Mouse (Mus musculus): ENCODE measurements around the gene Pigo.
"Not testable (repeated sequence)": the region's sequence is repeated elsewhere in the genome, so short reads cannot be mapped to it uniquely, and the experiment has no call there.

Gene Pigo

GRCm38 (mm10) chr4:43001272-43001671 lies 24.3 kb downstream of the Pigo start:
- no peak for DNase-seq (ENCODE audit: low spot score)

- DNase-seq (ENCODE audit: low spot score), result peak; percentile 95
Observed at GRCm38 (mm10) chr4:43000141-43000986, 25.3 kb downstream of the Pigo start, which contains the start of gene Vcp. Vcp (minus strand) TSS chr4:43000507.

GRCm38 (mm10) chr4:42999451-43000140 lies 26.0 kb downstream of the Pigo start:
- peak; percentile 70 for DNase-seq (ENCODE audit: low spot score)

GRCm38 (mm10) chr4:42998022-42998421 lies 27.6 kb downstream of the Pigo start:
- no peak for DNase-seq (ENCODE audit: low spot score)

- DNase-seq (ENCODE audit: low spot score), result no peak
Observed at GRCm38 (mm10) chr4:42988296-42988695, 37.3 kb downstream of the Pigo start.

GRCm38 (mm10) chr4:42980467-42980866 lies 45.2 kb downstream of the Pigo start:
- not testable (repeated sequence) for DNase-seq (ENCODE audit: low spot score)

GRCm38 (mm10) chr4:42978062-42978461 lies 47.6 kb downstream of the Pigo start:
- DNase-seq (ENCODE audit: low spot score), result no peak

GRCm38 (mm10) chr4:42973868-42974267 lies 51.8 kb downstream of the Pigo start:
- DNase-seq (ENCODE audit: low spot score), result no peak

GRCm38 (mm10) chr4:42972952-42973351 lies 52.7 kb downstream of the Pigo start:
- no peak for DNase-seq (ENCODE audit: low spot score)

GRCm38 (mm10) chr4:42969304-42969703 lies 56.3 kb downstream of the Pigo start, which contains the start of gene 1700022I11Rik:
1700022I11Rik (plus strand) TSS chr4:42969604.
- no peak for DNase-seq (ENCODE audit: low spot score)

Data from urinary bladder, postnatal 25 days (tissue).